Mouse (Mus musculus) thymus, adult 2 months (tissue): ENCODE measurements around the gene Rims4.

Experiments used
- CTCF ChIP-seq: fragments of 200-500 bp; IDR thresholded peaks from 2 replicates; pipeline ENCODE4 v1.5.1; 2012; ENCODE audit warnings: mild to moderate bottlenecking, control low read depth, low read length, moderate library complexity, borderline replicate concordance; ENCODE audit not compliant: control insufficient read depth, poor library complexity, insufficient read depth; ENCODE audit errors: extremely low read depth
- POLR2A ChIP-seq: fragments of 200-500 bp; IDR thresholded peaks from 2 replicates; pipeline ENCODE4 v1.6.1; 2012; ENCODE audit warnings: mild to moderate bottlenecking, low read length, control low read depth, moderate library complexity; ENCODE audit not compliant: control insufficient read depth, poor library complexity, insufficient read depth; ENCODE audit errors: extremely low read depth

DNA sequence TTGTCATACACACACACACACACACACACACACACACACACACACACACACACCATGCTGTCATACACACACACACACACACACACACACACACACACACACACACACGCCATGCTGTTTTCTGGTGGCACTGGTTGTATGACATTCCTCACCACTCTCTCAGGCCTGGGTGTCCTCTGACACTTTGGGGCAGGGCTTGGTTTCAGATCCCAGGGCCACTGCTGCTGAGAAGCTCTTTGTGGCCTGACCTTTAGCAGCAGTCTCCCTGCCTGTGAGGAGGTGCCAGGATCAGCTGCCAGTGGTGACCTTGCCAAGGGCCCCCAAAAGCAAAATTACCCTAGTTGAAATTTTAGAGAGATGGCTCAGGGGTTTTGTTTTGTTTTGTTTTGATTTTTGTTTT, 92.6 kb downstream of the Rims4 start:
- TF ChIP-seq CTCF (no peak), POLR2A (no peak)
